Mouse (Mus musculus) brain, embryonic 14.5 days (tissue): ENCODE results near the gene Ifih1. TPM values are rescaled to one million over a fixed set of nuclear protein-coding genes. Genes with fewer than 3 reads are reported as not detected.

ENCODE experiments used
- DNase-seq: peaks from one replicate; pipeline ENCODE4 v3.0.0-alpha.2; 2011; ENCODE audit warnings: low read depth
- CTCF ChIP-seq: fragments of 200-500 bp; IDR thresholded peaks from 2 replicates; pipeline ENCODE4 v1.5.1; 2012; ENCODE audit warnings: inconsistent platforms, mild to moderate bottlenecking, moderate library complexity, borderline replicate concordance; ENCODE audit not compliant: insufficient read depth, insufficient read length; ENCODE audit errors: extremely low read depth
- POLR2A ChIP-seq: fragments of 200-500 bp; IDR thresholded peaks from 2 replicates; pipeline ENCODE4 v1.6.1; 2012; ENCODE audit warnings: mild to moderate bottlenecking, inconsistent platforms, borderline replicate concordance; ENCODE audit not compliant: poor library complexity, insufficient read depth, insufficient read length, severe bottlenecking; ENCODE audit errors: extremely low read depth
- polyA plus RNA-seq: library from polyadenylated mRNA; depleted of rRNA; stranded (reverse); fragments of >200 nt; gene quantifications from 2 replicates; pipeline ENCODE4 v1.2.3, GENCODE M21; 2012

The Ifih1 gene
- polyA plus RNA-seq, 1 experiment, result 0.72 TPM

- peak; percentile 90 for DNase-seq
- TF ChIP-seq CTCF (peak; percentile 60; the same call in 1 of the 2 replicates), POLR2A (no peak)
These were observed 8.7 kb upstream of the Ifih1 start for GRCm38 (mm10) chr2:62654519-62655338.

GRCm38 (mm10) chr2:62652466-62652865 is 6.4 kb upstream of the Ifih1 start:
- TF ChIP-seq POLR2A (no peak), CTCF (no peak)
- no peak for DNase-seq

DNA sequence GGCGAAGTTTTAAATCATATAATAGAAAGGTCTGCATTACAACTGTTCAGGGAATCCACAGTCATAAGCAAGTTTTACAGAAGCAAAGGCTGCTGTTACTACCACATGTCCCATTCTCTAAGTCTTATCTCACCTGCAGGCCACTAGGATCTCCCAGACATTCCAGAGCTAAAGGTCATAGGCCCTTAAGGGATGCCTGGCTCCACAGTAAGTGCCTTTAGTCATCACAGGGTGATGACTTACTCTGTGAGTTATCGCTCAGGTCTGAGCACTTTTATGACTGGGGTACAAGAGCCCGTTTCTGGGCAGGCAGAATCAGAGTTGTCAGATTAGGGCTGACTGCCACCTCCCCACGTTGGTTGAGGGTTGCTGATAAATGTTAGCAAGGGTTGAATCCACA is 5.8 kb upstream of the Ifih1 start:
- DNase-seq, result no peak
- TF ChIP-seq POLR2A, result no peak
- TF ChIP-seq CTCF, result no peak

DNA sequence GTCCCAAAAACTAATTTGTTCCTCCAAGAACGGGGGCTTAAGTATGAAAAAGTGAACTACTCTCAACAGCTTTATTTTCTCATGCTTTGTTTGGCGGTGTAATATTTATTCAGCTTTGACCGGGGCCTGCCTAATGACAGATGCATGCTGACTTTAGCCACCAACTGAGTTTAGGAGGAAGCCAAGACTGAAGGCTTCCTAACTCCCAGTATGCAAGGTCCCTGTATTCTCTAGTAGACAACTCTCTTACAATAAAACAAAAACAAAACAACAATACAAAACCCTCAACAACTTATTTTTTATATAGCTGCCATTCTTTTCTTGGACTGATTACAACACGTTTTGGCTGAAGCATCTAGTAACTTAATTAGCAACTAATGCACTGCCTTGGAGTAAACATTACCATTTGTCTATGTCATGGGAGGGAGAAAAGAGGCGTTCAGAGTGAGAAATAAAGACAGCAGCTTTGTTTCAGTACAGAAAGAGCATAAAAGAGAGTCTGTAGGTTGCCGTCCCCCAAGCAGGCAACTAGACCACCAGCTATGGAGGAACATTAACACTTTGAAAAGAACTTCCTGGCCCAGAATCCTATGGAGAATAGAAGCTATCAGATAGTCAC is 725 bp upstream of the Ifih1 start:
- peak; percentile 63 for DNase-seq
- TF ChIP-seq POLR2A (no peak), CTCF (no peak)

DNA sequence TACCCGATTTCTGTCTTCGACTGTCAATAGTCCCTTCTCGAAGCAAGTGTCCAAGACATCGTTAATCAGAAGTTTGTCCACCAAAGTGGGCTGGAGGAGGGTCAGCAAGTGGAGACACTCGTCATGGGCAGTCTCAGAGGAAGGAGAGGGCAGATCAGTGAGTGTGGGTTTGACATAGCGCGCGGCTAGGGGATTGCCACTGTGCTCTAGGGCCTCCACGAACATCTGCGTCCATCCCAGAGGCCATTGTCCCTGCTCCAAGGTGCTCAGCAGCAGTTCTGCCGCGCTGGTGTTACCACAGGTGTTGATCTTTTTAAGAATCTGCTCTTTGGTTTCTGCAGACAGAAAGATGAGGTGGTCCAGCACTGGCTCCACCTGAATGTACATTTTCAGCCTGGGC is 580 bp downstream of the Ifih1 start:
- TF ChIP-seq CTCF, result no peak
- no peak for TF ChIP-seq POLR2A
- DNase-seq, result no peak

GRCm38 (mm10) chr2:62644891-62645290 is 1.2 kb downstream of the Ifih1 start:
- DNase-seq, result no peak
- no peak for TF ChIP-seq CTCF
- TF ChIP-seq POLR2A, result no peak

GRCm38 (mm10) chr2:62643405-62644305 is 2.4 kb downstream of the Ifih1 start:
- DNase-seq, result peak; percentile 74
- TF ChIP-seq CTCF (peak; percentile 69; the same call in 1 of the 2 replicates), POLR2A (no peak)

GRCm38 (mm10) chr2:62639869-62640268 is 6.2 kb downstream of the Ifih1 start:
- TF ChIP-seq CTCF, result no peak
- TF ChIP-seq POLR2A, result no peak
- no peak for DNase-seq

DNA sequence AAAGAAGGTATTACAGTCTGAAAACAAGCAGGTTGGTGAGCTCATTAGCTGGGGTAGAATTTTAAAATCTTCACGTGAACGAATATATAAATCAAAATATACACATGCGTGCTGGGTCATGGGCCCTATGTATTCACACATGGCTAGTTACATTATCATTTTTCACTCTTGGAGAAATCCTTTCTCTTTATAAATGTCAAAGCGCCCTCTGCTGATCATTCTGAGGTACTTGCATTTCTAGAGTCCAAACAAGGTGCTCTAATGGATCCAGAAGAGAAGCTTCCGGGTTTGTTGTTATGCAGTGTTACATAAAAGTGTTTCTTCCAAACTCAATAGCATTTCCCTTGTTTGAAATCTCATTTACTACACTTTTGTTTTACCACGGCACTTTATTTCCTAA is 15.6 kb downstream of the Ifih1 start:
- TF ChIP-seq CTCF (peak; percentile 51; the same call in 1 of the 2 replicates), POLR2A (no peak)
- DNase-seq, result peak; percentile 83

GRCm38 (mm10) chr2:62628356-62628755 is 17.7 kb downstream of the Ifih1 start:
- no peak for DNase-seq
- TF ChIP-seq POLR2A, result no peak
- TF ChIP-seq CTCF, result no peak

- TF ChIP-seq POLR2A, result no peak
- peak; percentile 8; the same call in 1 of the 2 replicates for TF ChIP-seq CTCF
- peak; percentile 69 for DNase-seq
These were observed 18.3 kb downstream of the Ifih1 start for GRCm38 (mm10) chr2:62627728-62628127.

DNA sequence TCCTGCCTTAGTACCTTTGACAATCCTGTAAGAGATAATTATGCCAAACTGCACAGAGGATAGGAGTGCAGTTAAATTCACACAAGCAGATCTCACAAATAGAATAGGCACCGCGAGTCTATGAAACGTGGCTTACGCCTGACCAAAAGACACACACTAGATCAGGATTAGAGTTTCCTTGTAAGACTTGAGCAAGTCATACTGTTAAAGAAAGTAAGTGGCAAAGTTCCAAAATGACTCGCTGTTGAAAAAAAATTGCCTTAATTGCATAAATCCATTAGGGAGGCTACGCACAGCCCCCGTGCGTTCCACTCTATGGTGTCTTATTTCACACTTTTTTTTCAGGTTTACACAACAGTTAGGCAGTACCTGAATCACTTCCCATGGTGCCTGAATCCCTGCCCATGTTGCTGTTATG is 23.0 kb downstream of the Ifih1 start:
- peak; percentile 55 for DNase-seq
- TF ChIP-seq POLR2A, result no peak
